Mouse (Mus musculus) neural tube, embryonic 12.5 days (tissue): ENCODE measurements around the gene Dcun1d2. TPM values are rescaled to one million over a fixed set of nuclear protein-coding genes. Genes with fewer than 3 reads are reported as not detected.

Experiments used
- ATAC-seq: fragments of 200-750 bp; cut with Nextera tagmentation; 2 replicates; pipeline ENCODE4 v1.8.0; 2017; ENCODE audit warnings: low read depth, mild to moderate bottlenecking, moderate TSS enrichment, moderate library complexity; ENCODE audit not compliant: low FRiP score
- H3K27ac ChIP-seq: fragments of 300-500 bp; sonication (generic); 2 replicates; pipeline ENCODE4 v1.5.1; 2016
- H3K27me3 ChIP-seq: fragments of 300-500 bp; sonication (generic); replicated peaks from 2 replicates; pipeline ENCODE4 v1.6.1; 2016; ENCODE audit warnings: mild to moderate bottlenecking
- H3K36me3 ChIP-seq: fragments of 300-500 bp; sonication (generic); 2 replicates; pipeline ENCODE4 v1.6.1; 2016; ENCODE audit warnings: mild to moderate bottlenecking
- H3K4me1 ChIP-seq: fragments of 300-500 bp; sonication (generic); 2 replicates; pipeline ENCODE4 v1.6.1; 2016
- H3K4me2 ChIP-seq: fragments of 300-500 bp; sonication (generic); replicated peaks from 2 replicates; pipeline ENCODE4 v1.6.1; 2016; ENCODE audit warnings: mild to moderate bottlenecking
- H3K4me3 ChIP-seq: fragments of 300-500 bp; sonication (generic); 2 replicates; pipeline ENCODE4 v1.5.1; 2016
- H3K9ac ChIP-seq: fragments of 300-500 bp; sonication (generic); 2 replicates; pipeline ENCODE4 v1.6.1; 2016; ENCODE audit warnings: mild to moderate bottlenecking
- H3K9me3 ChIP-seq: fragments of 300-500 bp; sonication (generic); 2 replicates; pipeline ENCODE4 v1.6.1; 2016; ENCODE audit warnings: mild to moderate bottlenecking
- WGBS: fragments of 180-500 bp; shearing (Covaris S2); methylation state at CpG from one replicate; pipeline ENCODE4 v1.1.7; 2016; 5-methylcytosine and 5-hydroxymethylcytosine counted together
- polyA plus RNA-seq: library from polyadenylated mRNA; unstranded; fragments of >200 nt; fragmentation: Nextera tagmentation; extraction: Ambion mirVana; gene quantifications from 2 replicates; pipeline ENCODE4 v1.2.1, GENCODE M21; 2016

Dcun1d2 gene
- polyA plus RNA-seq, 1 experiment from 2014 or later = 33.1 TPM

- Histone ChIP-seq H3K9me3 (no peaks in the 10 kb centered on the region), H3K4me2 (no peak overlapping the region), H3K36me3 (peaks cover 20% of the 10 kb centered on the region), H3K27ac (no peak overlapping the region), H3K4me3 (no peak overlapping the region), H3K27me3 (no peaks in the 10 kb centered on the region), H3K9ac (no peak overlapping the region), H3K4me1 (no peaks in the 10 kb centered on the region; the same call in 1 of the 2 replicates)
- ATAC-seq = no peak
- WGBS = 90% methylated on average over 13 of the region's 13 CpGs
Measured at GRCm38 (mm10) chr8:13252837-13253236, 35.1 kb downstream of the Dcun1d2 start.

DNA sequence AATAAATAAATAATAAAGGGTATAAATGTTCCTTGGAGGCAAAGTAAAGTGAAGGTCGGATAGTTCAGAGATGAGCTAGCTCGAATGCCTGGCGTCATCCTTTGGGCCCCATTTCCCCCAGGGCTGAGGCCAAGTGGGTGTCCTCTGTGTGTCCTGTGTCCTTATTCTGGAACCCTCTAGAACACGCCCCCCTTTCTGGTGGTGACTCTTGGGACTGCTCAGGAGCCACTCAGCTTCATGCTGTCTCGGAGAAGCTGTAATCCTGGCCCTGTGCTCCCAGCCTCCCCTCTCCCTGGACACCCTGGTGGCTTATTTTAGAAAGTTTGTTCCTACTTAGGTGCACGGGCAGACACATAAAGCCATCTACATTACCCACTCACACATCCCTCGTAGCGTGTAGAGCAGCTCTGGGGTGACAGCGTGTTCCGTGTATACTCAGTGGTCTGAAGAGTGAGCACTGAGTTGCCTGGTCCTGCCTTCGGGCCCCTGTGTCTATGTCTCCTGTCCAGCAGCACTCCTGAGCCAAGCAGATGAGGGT is 43.5 kb downstream of the Dcun1d2 start:
- no peak overlapping the region for H3K27ac ChIP-seq
- no peak overlapping the region for H3K9ac ChIP-seq
- no peaks in the 10 kb centered on the region for H3K27me3 ChIP-seq
- H3K4me2 ChIP-seq = no peak overlapping the region
- no peaks in the 10 kb centered on the region for H3K36me3 ChIP-seq
- no peak overlapping the region for H3K4me3 ChIP-seq
- no peak for ATAC-seq
- H3K9me3 ChIP-seq = no peaks in the 10 kb centered on the region
- no peaks in the 10 kb centered on the region for H3K4me1 ChIP-seq
- 90% methylated on average over 11 of the region's 11 CpGs for WGBS

GRCm38 (mm10) chr8:13242985-13243870 is 44.7 kb downstream of the Dcun1d2 start:
- Histone ChIP-seq H3K9me3 (no peaks in the 10 kb centered on the region), H3K4me3 (no peak overlapping the region), H3K27me3 (no peaks in the 10 kb centered on the region), H3K4me2 (no peak overlapping the region), H3K9ac (no peak overlapping the region), H3K27ac (no peak overlapping the region), H3K4me1 (no peaks in the 10 kb centered on the region), H3K36me3 (no peaks in the 10 kb centered on the region)
- no peak for ATAC-seq
- 86% methylated on average over 10 of the region's 10 CpGs for WGBS

GRCm38 (mm10) chr8:13240691-13241090 is 47.2 kb downstream of the Dcun1d2 start:
- Histone ChIP-seq H3K27ac (no peak overlapping the region), H3K4me1 (no peaks in the 10 kb centered on the region), H3K4me2 (no peak overlapping the region), H3K9ac (no peak overlapping the region), H3K4me3 (no peak overlapping the region), H3K36me3 (no peaks in the 10 kb centered on the region), H3K27me3 (no peaks in the 10 kb centered on the region), H3K9me3 (no peaks in the 10 kb centered on the region)
- no peak for ATAC-seq
- WGBS = 83% methylated on average over 7 of the region's 7 CpGs

DNA sequence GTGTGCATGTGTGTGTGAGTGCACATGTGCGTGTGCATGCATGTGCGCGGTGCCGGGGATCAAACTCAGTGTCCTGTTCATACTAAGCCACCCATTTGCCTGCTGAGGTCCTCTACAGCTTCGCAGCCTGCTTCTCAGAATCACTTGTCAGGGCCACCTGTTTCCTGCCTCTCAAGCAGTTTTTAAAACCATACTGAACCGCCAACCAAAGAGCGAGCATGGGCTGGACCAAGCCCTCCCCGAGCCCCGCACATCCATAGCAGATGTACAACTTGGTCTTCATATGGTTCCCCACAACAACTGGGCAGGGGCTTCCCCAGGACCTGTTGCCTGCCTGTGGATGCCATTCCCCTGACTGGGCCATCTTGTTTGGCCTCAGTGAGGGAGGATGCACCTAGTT is 47.9 kb downstream of the Dcun1d2 start:
- Histone ChIP-seq H3K4me3 (no peak overlapping the region), H3K27me3 (no peaks in the 10 kb centered on the region), H3K27ac (no peak overlapping the region), H3K4me1 (no peaks in the 10 kb centered on the region), H3K36me3 (no peaks in the 10 kb centered on the region), H3K9me3 (no peaks in the 10 kb centered on the region), H3K4me2 (no peak overlapping the region), H3K9ac (no peak overlapping the region)
- no peak for ATAC-seq
- 91% methylated on average over 9 of the region's 9 CpGs for WGBS

- Histone ChIP-seq H3K4me1 (no peaks in the 10 kb centered on the region), H3K27ac (no peak overlapping the region), H3K9me3 (no peaks in the 10 kb centered on the region), H3K27me3 (no peaks in the 10 kb centered on the region), H3K36me3 (no peaks in the 10 kb centered on the region), H3K4me3 (no peak overlapping the region), H3K4me2 (no peak overlapping the region), H3K9ac (no peak overlapping the region)
- ATAC-seq = no peak
- WGBS = 90% methylated on average over 13 of the region's 13 CpGs
Measured at GRCm38 (mm10) chr8:13234803-13235202, 53.1 kb downstream of the Dcun1d2 start.

DNA sequence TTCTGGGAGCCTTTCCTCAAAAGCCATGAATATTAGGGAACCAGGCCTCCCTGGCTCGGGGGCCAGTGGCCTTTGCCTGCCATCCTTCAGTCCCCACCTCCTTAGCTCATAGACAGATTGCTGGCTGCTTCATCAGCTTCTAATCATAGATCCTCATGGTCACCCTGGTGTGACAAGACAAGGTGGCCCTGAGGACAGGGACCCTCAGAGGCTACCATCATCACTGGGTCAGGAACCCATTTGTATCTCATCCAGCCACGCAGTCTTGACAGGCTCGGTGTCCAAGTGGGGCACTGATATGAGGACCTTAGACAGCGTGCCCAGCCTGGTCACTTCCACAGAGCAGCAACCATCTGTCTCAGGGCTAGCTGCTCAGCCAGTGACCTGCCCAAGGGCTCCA is 57.5 kb downstream of the Dcun1d2 start:
- Histone ChIP-seq H3K4me3 (no peak overlapping the region), H3K27me3 (no peaks in the 10 kb centered on the region), H3K4me2 (no peak overlapping the region), H3K27ac (no peak overlapping the region), H3K9me3 (no peaks in the 10 kb centered on the region), H3K4me1 (0 out of 2 replicates have a peak, but pooled peaks cover 8% of the 10 kb centered on the region), H3K9ac (no peak overlapping the region), H3K36me3 (no peaks in the 10 kb centered on the region)
- ATAC-seq = no peak
- WGBS = 87% methylated on average over 4 of the region's 4 CpGs

- Histone ChIP-seq H3K4me2 (no peak overlapping the region), H3K9me3 (no peaks in the 10 kb centered on the region), H3K9ac (no peak overlapping the region), H3K4me1 (0 out of 2 replicates have a peak, but pooled peaks cover 8% of the 10 kb centered on the region), H3K27me3 (no peaks in the 10 kb centered on the region), H3K27ac (no peak overlapping the region), H3K36me3 (no peaks in the 10 kb centered on the region), H3K4me3 (no peak overlapping the region)
- ATAC-seq = no peak
- WGBS = 47% methylated on average over 12 of the region's 12 CpGs
Measured at GRCm38 (mm10) chr8:13229802-13230201, 58.1 kb downstream of the Dcun1d2 start.

DNA sequence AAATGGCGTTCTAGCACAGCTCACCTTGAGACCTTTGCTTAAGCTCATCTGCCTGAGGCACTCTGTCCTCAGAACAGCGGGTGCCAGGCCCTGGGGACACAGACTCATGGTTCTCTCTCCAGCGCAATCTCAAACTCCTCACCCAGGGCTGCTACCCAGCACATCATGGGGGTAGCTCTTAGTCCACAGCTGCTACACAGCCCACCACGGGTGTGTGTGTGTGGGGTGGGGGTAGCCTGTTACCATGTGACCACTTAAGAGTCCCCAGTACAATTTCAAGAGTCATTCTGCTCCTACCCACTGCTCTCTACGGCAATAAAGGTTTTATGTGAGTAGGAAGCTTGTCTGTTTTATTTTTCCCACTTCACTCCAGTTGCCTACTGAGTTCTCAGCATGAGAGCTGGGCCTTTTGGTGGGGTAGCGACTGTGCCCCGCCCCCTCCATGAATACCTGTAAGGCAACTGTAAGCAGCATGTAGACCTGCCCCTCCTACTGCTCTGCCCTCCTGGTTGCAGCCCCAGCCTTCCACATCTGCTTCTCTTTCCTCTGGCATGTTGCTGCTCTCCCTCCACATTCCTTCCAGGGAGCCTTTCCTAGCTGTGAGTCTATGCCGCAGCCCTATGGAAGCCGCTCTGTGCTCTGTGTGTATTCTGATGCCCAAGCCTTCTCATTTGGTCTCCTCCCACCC is 58.9 kb downstream of the Dcun1d2 start:
- ATAC-seq = no peak
- 41% methylated on average over 9 of the region's 9 CpGs for WGBS

GRCm38 (mm10) chr8:13227184-13227583 is 60.7 kb downstream of the Dcun1d2 start:
- Histone ChIP-seq H3K4me2 (no peak overlapping the region), H3K27ac (no peak overlapping the region), H3K9ac (no peak overlapping the region), H3K4me3 (no peak overlapping the region), H3K36me3 (no peaks in the 10 kb centered on the region), H3K4me1 (0 out of 2 replicates have a peak, but pooled peaks cover 8% of the 10 kb centered on the region), H3K9me3 (no peaks in the 10 kb centered on the region), H3K27me3 (no peaks in the 10 kb centered on the region)
- WGBS = 81% methylated on average over 3 of the region's 3 CpGs
- no peak for ATAC-seq

More for the DNA sequence above, 58.9 kb downstream of the Dcun1d2 start:
- H3K9me3 ChIP-seq = no peaks in the 10 kb centered on the region
- no peaks in the 10 kb centered on the region for H3K27me3 ChIP-seq
- H3K4me2 ChIP-seq = no peak overlapping the region
- H3K4me1 ChIP-seq = 0 out of 2 replicates have a peak, but pooled peaks cover 8% of the 10 kb centered on the region
- no peak overlapping the region for H3K27ac ChIP-seq
- H3K36me3 ChIP-seq = no peaks in the 10 kb centered on the region
- H3K9ac ChIP-seq = no peak overlapping the region
- H3K4me3 ChIP-seq = no peak overlapping the region

DNA sequence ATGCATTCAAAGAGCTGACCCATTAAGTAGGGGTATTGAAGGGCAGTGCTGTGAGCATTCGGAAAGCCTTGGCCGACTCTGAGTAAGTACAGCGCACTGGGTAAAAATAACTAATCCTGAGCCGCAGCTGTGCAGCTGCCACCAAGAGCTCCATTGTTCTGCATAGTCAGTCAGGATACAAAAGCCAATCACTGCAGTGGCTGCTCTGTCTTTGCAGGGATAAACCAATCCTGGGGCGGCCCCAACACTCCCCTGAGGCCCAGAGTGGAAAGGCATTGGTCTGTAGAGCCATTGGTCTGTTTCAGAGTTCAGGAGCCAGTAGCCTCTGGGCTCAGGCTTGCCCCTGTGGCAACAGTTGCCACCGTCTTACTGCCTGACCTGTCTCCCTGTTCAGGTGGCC is 61.6 kb downstream of the Dcun1d2 start:
- peak; percentile 63; the same call in 1 of the 2 replicates for ATAC-seq
- H3K36me3 ChIP-seq = no peaks in the 10 kb centered on the region
- H3K4me3 ChIP-seq = no peak overlapping the region
- H3K27me3 ChIP-seq = no peaks in the 10 kb centered on the region
- WGBS = 53% methylated on average over 6 of the region's 6 CpGs
- H3K4me2 ChIP-seq = no peak overlapping the region
- H3K9ac ChIP-seq = no peak overlapping the region
- H3K9me3 ChIP-seq = no peaks in the 10 kb centered on the region
- no peak overlapping the region for H3K27ac ChIP-seq
- H3K4me1 ChIP-seq = 0 out of 2 replicates have a peak, but pooled peaks cover 8% of the 10 kb centered on the region

GRCm38 (mm10) chr8:13224426-13224825 is 63.5 kb downstream of the Dcun1d2 start:
- no peak overlapping the region for H3K27ac ChIP-seq
- WGBS = 83% methylated on average over 9 of the region's 9 CpGs

More at GRCm38 (mm10) chr8:13224426-13224825, 63.5 kb downstream of the Dcun1d2 start:
- no peak overlapping the region for H3K9ac ChIP-seq
- H3K4me2 ChIP-seq = no peak overlapping the region
- H3K4me1 ChIP-seq = 0 out of 2 replicates have a peak, but pooled peaks cover 8% of the 10 kb centered on the region
- no peaks in the 10 kb centered on the region for H3K9me3 ChIP-seq
- H3K27me3 ChIP-seq = no peaks in the 10 kb centered on the region
- no peak overlapping the region for H3K4me3 ChIP-seq
- ATAC-seq = no peak
- no peaks in the 10 kb centered on the region for H3K36me3 ChIP-seq
